In genomic region chr11:93100606-93101005, GRCm38 (mm10) we compare ENCODE assay signal across 12 mouse cellular contexts. TPM values are rescaled to one million over a fixed set of nuclear protein-coding genes. Genes with fewer than 3 reads are reported as not detected.
DNase-seq lines count a peak whose midpoint lies in the region; ATAC-seq and TF ChIP-seq lines count a peak whose summit lies in the region.
"Had no signal": no experiment of that assay in that cellular context is flagged by ENCODE, and none has a peak within 500 bp of the region (broad histone marks: within the 10 kb centered on the region; RNA-seq: fewer than 3 reads in every experiment).

No protein-coding gene starts in this region.

- H3K9ac ChIP-seq in hindbrain, embryonic 14.5 days = peak overlapping the region; percentile 77
- H3K9ac ChIP-seq: kidney, embryonic 15.5 days had no signal

- no peak for TF ChIP-seq CTCF in cerebellum, adult 2 months (IDR thresholded peaks at IDR 0.05; ENCODE audit: borderline replicate concordance, insufficient read depth, low read depth, low read length)
- no peak for TF ChIP-seq CTCF in olfactory bulb, adult 2 months (IDR thresholded peaks at IDR 0.05; ENCODE audit: insufficient read depth, low read depth, low read length)
- no peak for TF ChIP-seq CTCF in kidney, adult 2 months (conservative IDR thresholded peaks at IDR 0.05; ENCODE audit: insufficient read depth, insufficient read length, low read depth, low read length)

- H3K4me1 ChIP-seq in cerebellum, adult 2 months (ENCODE audit: control insufficient read depth, insufficient read depth, low read length) = peaks cover 2% of the 10 kb centered on the region; the same call in 1 of the 2 replicates
- H3K4me1 ChIP-seq in hindbrain, embryonic 14.5 days (replicated peaks; ENCODE audit: control insufficient read depth, insufficient read depth, low read length) = no peaks in the 10 kb centered on the region; the same call in 1 of the 2 replicates
- H3K4me1 ChIP-seq in olfactory bulb, adult 2 months (ENCODE audit: control insufficient read depth, insufficient read depth, low read length) = peaks cover 8% of the 10 kb centered on the region
- H3K4me1 ChIP-seq in kidney, adult 2 months (ENCODE audit: control insufficient read depth, insufficient read depth, low read length) = no peaks in the 10 kb centered on the region

- H3K27me3 ChIP-seq in cerebellum, adult 2 months (ENCODE audit: control insufficient read depth, insufficient read depth, low read length) = no peaks in the 10 kb centered on the region
- peaks cover 26% of the 10 kb centered on the region for H3K27me3 ChIP-seq in hindbrain, embryonic 14.5 days (ENCODE audit: control insufficient read depth, insufficient read depth, low read length)
- H3K27me3 ChIP-seq in kidney, adult 2 months (replicated peaks; ENCODE audit: control insufficient read depth, insufficient read depth, low read length) = peaks cover 3% of the 10 kb centered on the region; the same call in 1 of the 2 replicates

- TF ChIP-seq POLR2A in cerebellum, adult 2 months (IDR thresholded peaks at IDR 0.05; ENCODE audit: borderline replicate concordance, insufficient read depth, low read length) = no peak
- no peak for TF ChIP-seq POLR2A in olfactory bulb, adult 2 months (IDR thresholded peaks at IDR 0.05; ENCODE audit: insufficient read depth, low read depth, low read length)
- TF ChIP-seq POLR2A in kidney, adult 2 months (IDR thresholded peaks at IDR 0.05; ENCODE audit: low read depth, low read length) = no peak

- no peaks in the 10 kb centered on the region for H3K9me3 ChIP-seq in hindbrain, embryonic 14.5 days (ENCODE audit: control insufficient read depth, low read length)
- H3K9me3 ChIP-seq: kidney, embryonic 15.5 days had no signal

- peak overlapping the region; percentile 90 for H3K4me2 ChIP-seq in hindbrain, embryonic 14.5 days (replicated peaks)

- H3K4me3 ChIP-seq in cerebellum, adult 2 months (replicated peaks; ENCODE audit: insufficient read depth, low read depth, low read length) = peak overlapping the region; percentile 73
- H3K4me3 ChIP-seq in hindbrain, embryonic 14.5 days (replicated peaks; ENCODE audit: low read length) = peak overlapping the region; percentile 62
- H3K4me3 ChIP-seq in olfactory bulb, adult 2 months (ENCODE audit: insufficient read depth, low read depth, low read length) = peak overlapping the region; percentile 53
- no peak overlapping the region for H3K4me3 ChIP-seq in kidney, adult 2 months (ENCODE audit: insufficient read depth, low read depth, low read length)

- WGBS in cerebellum, adult 2 months = 4% methylated on average over 6 of the region's 6 CpGs
- 6% methylated on average over 6 of the region's 6 CpGs for WGBS in hindbrain, embryonic 14.5 days
- 16% methylated on average over 6 of the region's 6 CpGs for WGBS in olfactory bulb, adult 2 months
- 4% methylated on average over 6 of the region's 6 CpGs for WGBS in kidney, adult 2 months

- ATAC-seq in hindbrain, embryonic 14.5 days (ENCODE audit: low FRiP score) = no peak

- no peaks in the 10 kb centered on the region for H3K36me3 ChIP-seq in hindbrain, embryonic 14.5 days (replicated peaks; ENCODE audit: control insufficient read depth, insufficient read depth)
- H3K36me3 ChIP-seq in kidney, adult 2 months (ENCODE audit: control insufficient read depth, insufficient read depth, low read length) = no peaks in the 10 kb centered on the region
- H3K36me3 ChIP-seq: kidney, embryonic 15.5 days had no signal

- peak overlapping the region; percentile 95 for H3K27ac ChIP-seq in cerebellum, adult 2 months (ENCODE audit: insufficient read depth, low read length)
- H3K27ac ChIP-seq in hindbrain, embryonic 14.5 days = peak overlapping the region; percentile 38; the same call in 1 of the 2 replicates
- no peak overlapping the region for H3K27ac ChIP-seq in olfactory bulb, adult 2 months (ENCODE audit: insufficient read depth, low read depth, low read length)
- H3K27ac ChIP-seq in kidney, adult 2 months (ENCODE audit: insufficient read depth, low read depth, low read length) = no peak overlapping the region
- H3K27ac ChIP-seq: kidney, embryonic 15.5 days had no signal

- DNase-seq in cerebellum, adult 2 months = peak; percentile 46 to 60
- DNase-seq in cerebellum, postnatal 4 days (ENCODE audit: low spot score in 2 of 2) = no peak
- DNase-seq in right cerebral cortex, adult 18-20 months = peak; percentile 9
- no peak for DNase-seq in right cerebral cortex, postnatal 4 days
- no peak for DNase-seq in hindbrain, embryonic 14.5 days (ENCODE audit: low spot score)
- no peak for DNase-seq in kidney, adult 2 months
- no peak for DNase-seq in kidney, adult 11 months
- DNase-seq: adrenal gland, adult 2 months; lung, adult 2 months had no signal

RNA-seq across cellular contexts. Expression of gene Car10, which starts 2.8 kb away (rescaled TPM):
- 92.4 and 100 TPM in 2 replicates for polyA plus RNA-seq in cerebellum, adult 2 months (2012; rRNA removed)
- polyA plus RNA-seq in hindbrain, embryonic 14.5 days (2014; fragmentation: Nextera tagmentation; extraction: Ambion mirVana) = 51.5 TPM in 2 replicates
- not detected in 2 replicates for polyA plus RNA-seq in olfactory bulb, adult 2 months (2012; ENCODE audit: insufficient read depth, insufficient read length, low replicate concordance, missing spikeins)
- polyA plus RNA-seq in kidney, adult 2 months (2012; rRNA removed) = not detected in 2 replicates
- polyA plus RNA-seq: lung, adult 2 months; thymus, postnatal 0 days had no signal

Comparison
In these comparisons a context has a peak if more than half of its experiments do, and no peak if none do; other contexts are left out.
1. DNase-seq: peak in cerebellum, adult 2 months (2 of 2) and right cerebral cortex, adult 18-20 months (single experiment); none in cerebellum, postnatal 4 days (0 of 2), right cerebral cortex, postnatal 4 days (single experiment), hindbrain, embryonic 14.5 days (single experiment), kidney, adult 2 months (single experiment) and kidney, adult 11 months (single experiment).
2. H3K27ac ChIP-seq: peak in cerebellum, adult 2 months (single experiment) and hindbrain, embryonic 14.5 days (single experiment); none in olfactory bulb, adult 2 months (single experiment) and kidney, adult 2 months (single experiment).